Mouse (Mus musculus): ENCODE measurements around the gene Wdr95. TPM values are rescaled to one million over a fixed set of nuclear protein-coding genes. Genes with fewer than 3 reads are reported as not detected.

Gene Wdr95
- polyA plus RNA-seq, 1 experiment from 2014 or later = 0.18 TPM

- Histone ChIP-seq H3K9me3 (replicated peaks; ENCODE audit: control insufficient read depth, low read length) (no peaks in the 10 kb centered on the region), H3K9ac (ENCODE audit: low read length) (no peak overlapping the region), H3K27me3 (ENCODE audit: control insufficient read depth, insufficient read depth, low read length) (no peaks in the 10 kb centered on the region), H3K27ac (ENCODE audit: low read length) (no peak overlapping the region), H3K4me3 (replicated peaks; ENCODE audit: low read length) (no peak overlapping the region), H3K4me2 (ENCODE audit: low read depth, low read length) (no peak overlapping the region), H3K36me3 (ENCODE audit: control insufficient read depth, insufficient read depth, low read length) (no peaks in the 10 kb centered on the region), H3K4me1 (ENCODE audit: control insufficient read depth, insufficient read depth, low read length) (no peaks in the 10 kb centered on the region)
- no peak for ATAC-seq (ENCODE audit: insufficient read depth, low FRiP score)
- WGBS = 92% methylated on average over 11 of the region's 11 CpGs
Observed at GRCm38 (mm10) chr5:149553373-149553772, 24.9 kb downstream of the Wdr95 start.

GRCm38 (mm10) chr5:149554397-149554796 is 25.9 kb downstream of the Wdr95 start:
- no peaks in the 10 kb centered on the region for H3K9me3 ChIP-seq (replicated peaks; ENCODE audit: control insufficient read depth, low read length)
- no peak overlapping the region for H3K9ac ChIP-seq (ENCODE audit: low read length)
- H3K36me3 ChIP-seq (ENCODE audit: control insufficient read depth, insufficient read depth, low read length) = no peaks in the 10 kb centered on the region
- H3K4me1 ChIP-seq (ENCODE audit: control insufficient read depth, insufficient read depth, low read length) = no peaks in the 10 kb centered on the region
- no peak overlapping the region for H3K4me2 ChIP-seq (ENCODE audit: low read depth, low read length)
- no peak for ATAC-seq (ENCODE audit: insufficient read depth, low FRiP score)
- H3K27me3 ChIP-seq (ENCODE audit: control insufficient read depth, insufficient read depth, low read length) = no peaks in the 10 kb centered on the region
- WGBS = 83% methylated on average over 8 of the region's 8 CpGs
- no peak overlapping the region for H3K27ac ChIP-seq (ENCODE audit: low read length)
- H3K4me3 ChIP-seq (replicated peaks; ENCODE audit: low read length) = no peak overlapping the region

DNA sequence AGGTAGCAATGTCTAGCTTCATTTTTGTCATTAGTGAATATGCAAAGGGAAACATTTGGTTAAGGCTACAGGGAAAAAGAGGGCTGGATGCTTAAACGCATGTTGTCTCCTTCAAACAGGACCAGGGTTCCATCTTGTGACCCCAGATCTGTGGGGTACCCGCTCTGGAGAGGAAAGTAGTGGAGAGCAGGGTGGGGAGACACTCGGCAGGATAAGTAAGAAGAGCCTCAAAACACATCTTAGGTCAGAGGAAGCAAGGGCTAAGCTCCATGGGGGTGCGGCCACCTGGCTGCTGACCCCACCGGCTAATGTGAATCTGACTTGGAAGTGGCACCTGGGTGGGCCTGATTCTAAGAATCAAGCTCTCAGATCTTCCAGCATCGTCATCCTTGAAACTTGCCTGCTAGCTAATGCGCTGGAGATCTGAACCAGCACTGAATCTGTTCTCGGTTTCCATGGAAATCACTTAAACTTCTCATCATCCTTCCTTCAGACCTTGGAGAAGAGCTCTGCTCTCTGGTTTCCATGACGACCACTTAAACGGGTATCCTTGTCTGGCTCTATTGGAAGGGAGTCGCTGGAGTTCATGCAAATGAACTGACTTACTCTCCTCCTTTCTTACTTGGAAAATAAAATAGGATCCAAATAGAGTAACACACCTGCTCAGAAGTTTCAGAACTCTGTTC is 32.6 kb downstream of the Wdr95 start:
- no peak for ATAC-seq (ENCODE audit: insufficient read depth, low FRiP score)
- Histone ChIP-seq H3K4me1 (ENCODE audit: control insufficient read depth, insufficient read depth, low read length) (peaks cover 1% of the 10 kb centered on the region; the same call in 1 of the 2 replicates), H3K27ac (ENCODE audit: low read length) (no peak overlapping the region), H3K9ac (ENCODE audit: low read length) (no peak overlapping the region), H3K4me2 (ENCODE audit: low read depth, low read length) (no peak overlapping the region), H3K27me3 (ENCODE audit: control insufficient read depth, insufficient read depth, low read length) (no peaks in the 10 kb centered on the region), H3K4me3 (replicated peaks; ENCODE audit: low read length) (no peak overlapping the region), H3K9me3 (replicated peaks; ENCODE audit: control insufficient read depth, low read length) (no peaks in the 10 kb centered on the region), H3K36me3 (ENCODE audit: control insufficient read depth, insufficient read depth, low read length) (no peaks in the 10 kb centered on the region)
- WGBS = 51% methylated on average over 11 of the region's 11 CpGs

DNA sequence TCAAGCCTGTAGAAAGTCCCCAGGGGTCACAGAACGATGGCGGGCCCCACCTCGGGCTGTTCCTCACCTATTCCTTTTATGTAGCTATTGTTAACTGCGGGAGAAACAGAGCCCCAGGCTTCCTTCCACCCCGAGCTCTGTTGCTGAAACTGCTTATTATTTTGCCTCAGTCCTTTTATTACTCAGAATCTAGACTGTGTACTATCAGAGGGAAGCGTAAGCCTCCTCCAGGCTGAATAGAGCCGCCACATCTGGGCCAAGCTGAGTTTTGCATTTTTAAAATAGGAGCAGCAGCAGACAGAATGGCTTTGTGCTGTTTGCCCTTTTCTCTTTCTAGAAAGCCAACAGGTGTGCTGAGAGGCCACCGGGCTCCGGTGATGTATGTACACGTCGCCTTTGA is 37.5 kb downstream of the Wdr95 start:
- no peak overlapping the region for H3K27ac ChIP-seq (ENCODE audit: low read length)
- H3K4me1 ChIP-seq (ENCODE audit: control insufficient read depth, insufficient read depth, low read length) = peaks cover 13% of the 10 kb centered on the region
- ATAC-seq (ENCODE audit: insufficient read depth, low FRiP score) = no peak
- no peaks in the 10 kb centered on the region for H3K9me3 ChIP-seq (replicated peaks; ENCODE audit: control insufficient read depth, low read length)
- no peak overlapping the region for H3K4me3 ChIP-seq (replicated peaks; ENCODE audit: low read length)
- WGBS = 50% methylated on average over 11 of the region's 11 CpGs
- H3K27me3 ChIP-seq (ENCODE audit: control insufficient read depth, insufficient read depth, low read length) = no peaks in the 10 kb centered on the region
- no peak overlapping the region for H3K4me2 ChIP-seq (ENCODE audit: low read depth, low read length)
- H3K9ac ChIP-seq (ENCODE audit: low read length) = no peak overlapping the region
- H3K36me3 ChIP-seq (ENCODE audit: control insufficient read depth, insufficient read depth, low read length) = no peaks in the 10 kb centered on the region

- Histone ChIP-seq H3K9me3 (replicated peaks; ENCODE audit: control insufficient read depth, low read length) (no peaks in the 10 kb centered on the region), H3K9ac (ENCODE audit: low read length) (no peak overlapping the region), H3K27me3 (ENCODE audit: control insufficient read depth, insufficient read depth, low read length) (no peaks in the 10 kb centered on the region), H3K4me2 (ENCODE audit: low read depth, low read length) (no peak overlapping the region), H3K4me3 (replicated peaks; ENCODE audit: low read length) (no peak overlapping the region), H3K27ac (ENCODE audit: low read length) (peak overlapping the region; percentile 21; the same call in 1 of the 2 replicates), H3K36me3 (ENCODE audit: control insufficient read depth, insufficient read depth, low read length) (no peaks in the 10 kb centered on the region), H3K4me1 (ENCODE audit: control insufficient read depth, insufficient read depth, low read length) (peaks cover 13% of the 10 kb centered on the region)
- 60% methylated on average over 5 of the region's 5 CpGs for WGBS
- peak; percentile 53; the same call in 1 of the 2 replicates for ATAC-seq (ENCODE audit: insufficient read depth, low FRiP score)
Observed at GRCm38 (mm10) chr5:149566957-149567356, 38.5 kb downstream of the Wdr95 start.

GRCm38 (mm10) chr5:149568993-149569392 is 40.5 kb downstream of the Wdr95 start:
- WGBS = 57% methylated on average over 13 of the region's 13 CpGs
- H3K27ac ChIP-seq (ENCODE audit: low read length) = no peak overlapping the region
- H3K36me3 ChIP-seq (ENCODE audit: control insufficient read depth, insufficient read depth, low read length) = no peaks in the 10 kb centered on the region
- H3K9ac ChIP-seq (ENCODE audit: low read length) = no peak overlapping the region
- no peak for ATAC-seq (ENCODE audit: insufficient read depth, low FRiP score)
- no peak overlapping the region for H3K4me2 ChIP-seq (ENCODE audit: low read depth, low read length)
- no peaks in the 10 kb centered on the region for H3K9me3 ChIP-seq (replicated peaks; ENCODE audit: control insufficient read depth, low read length)
- H3K4me3 ChIP-seq (replicated peaks; ENCODE audit: low read length) = no peak overlapping the region
- H3K27me3 ChIP-seq (ENCODE audit: control insufficient read depth, insufficient read depth, low read length) = no peaks in the 10 kb centered on the region
- peaks cover 13% of the 10 kb centered on the region for H3K4me1 ChIP-seq (ENCODE audit: control insufficient read depth, insufficient read depth, low read length)

- H3K27ac ChIP-seq (ENCODE audit: low read length) = no peak overlapping the region
- 41% methylated on average over 10 of the region's 10 CpGs for WGBS
- H3K9ac ChIP-seq (ENCODE audit: low read length) = no peak overlapping the region; the same call in 1 of the 2 replicates
- no peak overlapping the region for H3K4me3 ChIP-seq (replicated peaks; ENCODE audit: low read length)
- no peak for ATAC-seq (ENCODE audit: insufficient read depth, low FRiP score)
- H3K4me2 ChIP-seq (ENCODE audit: low read depth, low read length) = no peak overlapping the region
- peaks cover 6% of the 10 kb centered on the region; the same call in 1 of the 2 replicates for H3K4me1 ChIP-seq (ENCODE audit: control insufficient read depth, insufficient read depth, low read length)
- no peaks in the 10 kb centered on the region for H3K36me3 ChIP-seq (ENCODE audit: control insufficient read depth, insufficient read depth, low read length)
- H3K9me3 ChIP-seq (replicated peaks; ENCODE audit: control insufficient read depth, low read length) = no peaks in the 10 kb centered on the region
- no peaks in the 10 kb centered on the region for H3K27me3 ChIP-seq (ENCODE audit: control insufficient read depth, insufficient read depth, low read length)
Observed at GRCm38 (mm10) chr5:149576977-149577376, 48.5 kb downstream of the Wdr95 start.

GRCm38 (mm10) chr5:149577449-149577848 is 49.0 kb downstream of the Wdr95 start:
- Histone ChIP-seq H3K9ac (ENCODE audit: low read length) (no peak overlapping the region; the same call in 1 of the 2 replicates), H3K4me2 (ENCODE audit: low read depth, low read length) (no peak overlapping the region), H3K36me3 (ENCODE audit: control insufficient read depth, insufficient read depth, low read length) (no peaks in the 10 kb centered on the region), H3K9me3 (replicated peaks; ENCODE audit: control insufficient read depth, low read length) (no peaks in the 10 kb centered on the region), H3K27me3 (ENCODE audit: control insufficient read depth, insufficient read depth, low read length) (no peaks in the 10 kb centered on the region), H3K4me1 (ENCODE audit: control insufficient read depth, insufficient read depth, low read length) (peaks cover 6% of the 10 kb centered on the region; the same call in 1 of the 2 replicates), H3K27ac (ENCODE audit: low read length) (no peak overlapping the region), H3K4me3 (replicated peaks; ENCODE audit: low read length) (no peak overlapping the region)
- whole genome bisulfite sequencing = 37% methylated on average over 10 of the region's 10 CpGs
- ATAC-seq (ENCODE audit: insufficient read depth, low FRiP score) = no peak

- Histone ChIP-seq H3K27me3 (ENCODE audit: control insufficient read depth, insufficient read depth, low read length) (no peaks in the 10 kb centered on the region), H3K9me3 (replicated peaks; ENCODE audit: control insufficient read depth, low read length) (no peaks in the 10 kb centered on the region), H3K9ac (ENCODE audit: low read length) (no peak overlapping the region), H3K4me1 (ENCODE audit: control insufficient read depth, insufficient read depth, low read length) (no peaks in the 10 kb centered on the region), H3K36me3 (ENCODE audit: control insufficient read depth, insufficient read depth, low read length) (no peaks in the 10 kb centered on the region), H3K27ac (ENCODE audit: low read length) (no peak overlapping the region), H3K4me3 (replicated peaks; ENCODE audit: low read length) (no peak overlapping the region), H3K4me2 (ENCODE audit: low read depth, low read length) (no peak overlapping the region)
- 47% methylated on average over 5 of the region's 5 CpGs for WGBS
- no peak for ATAC-seq (ENCODE audit: insufficient read depth, low FRiP score)
Observed at GRCm38 (mm10) chr5:149582642-149583262, 54.3 kb downstream of the Wdr95 start.
